Mouse (Mus musculus) naive thymus-derived CD4-positive, alpha-beta T cell, adult 5 months (primary cell): ENCODE measurements around the gene Olfr1290. TPM values are rescaled to one million over a fixed set of nuclear protein-coding genes. Genes with fewer than 3 reads are reported as not detected.

Source experiments
- polyA plus RNA-seq: library from polyadenylated mRNA; unstranded; fragments of 100-300 nt; shearing (Covaris generic); gene quantifications from one replicate; pipeline ENCODE4 v1.2.1, GENCODE M21; 2017

Gene Olfr1290
- not detected for polyA plus RNA-seq

DNA sequence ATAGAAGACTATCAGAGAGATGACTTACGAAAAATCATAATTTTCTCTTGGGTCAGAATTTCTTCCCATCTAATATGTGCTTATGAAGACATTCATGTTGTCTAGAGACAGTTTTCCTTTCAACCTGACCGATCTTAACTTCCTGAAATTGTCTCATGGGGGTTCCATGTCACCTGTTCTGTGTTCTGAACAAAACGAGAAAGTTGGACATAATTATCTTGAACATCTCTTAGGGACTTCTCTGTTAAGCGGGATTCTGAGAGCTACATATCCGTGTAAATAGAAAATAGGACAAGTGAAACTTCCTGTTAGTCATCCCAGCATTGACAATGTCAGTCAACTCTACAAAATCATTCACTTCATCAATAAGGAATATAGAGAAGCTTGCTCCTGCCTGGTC is at the start of gene Olfr1290:
Gene Olfr1290, minus strand, starts transcription at position 101 of the 400 bp plus-strand sequence.

DNA sequence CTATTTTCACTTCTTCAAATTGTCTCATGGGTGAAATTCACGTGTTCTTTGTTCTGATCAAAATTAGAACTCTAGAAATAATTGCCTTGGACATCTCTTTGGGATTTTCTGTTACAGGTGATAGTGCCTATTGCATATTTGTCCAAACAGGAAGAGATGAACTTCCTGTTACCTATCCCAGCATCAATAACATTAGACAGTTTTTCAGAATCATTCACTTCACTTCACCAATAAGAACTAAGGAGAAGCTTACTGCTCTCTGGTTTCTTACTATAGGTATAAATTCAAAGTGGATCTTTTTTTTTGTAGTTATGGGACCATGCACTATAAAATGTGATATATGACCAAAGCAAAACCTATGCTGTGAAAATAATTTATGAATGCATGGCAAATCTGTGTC is 46.6 kb upstream of the Olfr1290 start, which contains the start of gene Olfr1294:
Gene Olfr1294, minus strand, starts transcription at position 101 of the 400 bp plus-strand sequence.

DNA sequence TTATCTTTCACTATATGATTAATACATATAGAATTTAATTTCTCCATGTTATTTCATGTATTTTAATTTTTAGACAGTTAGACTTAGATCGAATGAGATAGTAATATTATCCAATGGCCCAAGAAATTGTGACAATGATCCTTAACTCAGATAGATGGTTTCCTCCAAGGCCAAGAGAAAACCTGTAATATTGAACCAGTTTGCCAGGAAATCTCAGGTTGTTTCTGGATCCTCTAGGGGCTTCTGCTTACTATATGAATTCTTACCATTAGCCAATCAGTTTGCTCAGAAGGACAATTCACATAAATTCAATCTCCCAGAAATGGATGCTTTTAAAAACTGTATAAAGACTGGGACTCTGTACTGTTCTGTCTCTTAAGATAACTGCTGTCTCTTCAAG is 31.3 kb upstream of the Olfr1290 start, which contains the start of gene Olfr1293-ps:
Gene Olfr1293-ps, plus strand, starts transcription at position 301 of the 400 bp plus-strand sequence.

DNA sequence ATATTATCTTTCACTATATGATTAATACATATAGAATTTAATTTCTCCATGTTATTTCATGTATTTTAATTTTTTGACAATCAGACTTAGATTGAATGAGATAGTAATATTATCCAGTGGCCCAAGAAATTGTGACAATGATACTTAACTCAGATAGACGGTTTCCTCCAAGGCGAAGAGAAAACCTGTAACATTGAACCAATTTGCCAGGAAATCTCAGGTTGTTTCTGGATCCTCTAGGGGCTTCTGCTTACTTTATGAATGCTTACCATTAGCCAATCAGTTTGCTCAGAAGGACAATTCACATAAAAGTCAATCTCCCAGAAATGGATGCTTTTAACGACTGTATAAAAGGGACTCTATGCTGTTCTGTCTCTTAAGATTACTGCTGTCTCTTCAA is 3.3 kb upstream of the Olfr1290 start, which contains the start of gene Olfr1291-ps1:
Gene Olfr1291-ps1, plus strand, starts transcription at position 301 of the 400 bp plus-strand sequence.

DNA sequence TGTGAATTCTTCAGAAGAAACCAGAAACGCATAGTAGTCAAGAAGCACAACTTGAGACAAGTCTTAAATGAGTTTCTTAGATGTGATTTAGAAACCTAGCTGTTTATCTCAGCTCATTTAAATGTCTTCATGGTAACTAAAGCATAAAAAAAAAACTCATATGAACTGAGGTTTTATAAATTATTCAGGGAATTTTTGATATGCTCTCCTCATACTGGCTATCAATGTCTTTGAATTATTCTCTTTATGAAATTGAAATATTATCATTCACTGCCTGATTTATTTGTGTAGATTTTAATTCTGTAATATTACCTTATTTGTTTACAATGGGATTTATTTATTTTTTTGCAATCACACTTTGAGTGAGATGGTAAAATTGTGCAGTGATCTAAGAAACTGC is 13.1 kb downstream of the Olfr1290 start, which contains the start of gene Olfr1289:
Gene Olfr1289, plus strand, starts transcription at position 301 of the 400 bp plus-strand sequence.

DNA sequence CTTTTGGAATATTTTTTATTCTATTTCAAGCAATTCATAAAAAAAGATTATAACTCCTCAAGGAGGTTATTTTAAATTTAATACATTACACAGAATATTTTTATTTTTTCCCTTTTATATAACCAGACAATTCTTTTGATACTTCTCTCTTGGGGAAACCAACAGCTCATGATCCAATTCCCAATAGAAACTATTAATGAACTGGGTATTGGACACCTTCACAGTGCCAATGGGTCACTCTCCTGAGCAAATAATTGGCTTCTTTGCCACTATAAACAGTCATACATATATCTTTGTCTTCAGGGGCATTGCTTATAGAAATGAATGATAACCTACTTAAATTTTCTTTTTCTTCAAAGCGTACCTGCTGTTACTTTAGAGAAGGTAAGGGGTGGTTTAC is 19.8 kb downstream of the Olfr1290 start, which contains the start of gene Olfr1288:
Gene Olfr1288, plus strand, starts transcription at position 301 of the 400 bp plus-strand sequence.

DNA sequence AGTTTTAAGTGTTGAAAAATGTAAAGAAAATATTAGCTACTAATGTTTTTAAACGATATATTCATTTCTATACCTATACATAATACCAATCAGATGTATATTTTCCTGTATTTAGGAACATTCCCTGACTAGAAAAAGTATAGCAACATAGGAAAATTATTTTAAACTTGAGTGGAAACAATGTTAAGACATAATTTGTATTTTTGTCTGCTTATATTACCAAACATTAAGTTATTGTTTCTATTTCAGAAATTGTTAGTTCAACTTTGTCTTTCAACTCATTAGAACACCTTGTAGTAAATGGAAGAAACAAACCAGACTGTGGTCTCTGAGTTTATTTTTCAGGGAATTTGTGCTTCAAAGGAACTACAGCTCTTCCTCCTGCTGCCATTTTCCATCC is 44.8 kb downstream of the Olfr1290 start, which contains the start of gene Olfr1287:
Gene Olfr1287, plus strand, starts transcription at position 301 of the 400 bp plus-strand sequence.

Other genes with a start within 250 kb of the Olfr1290 start
- not detected for gene Olfr1276, start 239.3 kb downstream of the Olfr1290 start, polyA plus RNA-seq
- 0.07 TPM for gene Olfr1277, start 219.7 kb downstream of the Olfr1290 start, polyA plus RNA-seq
- not detected for gene Olfr1278, start 203.7 kb downstream of the Olfr1290 start, polyA plus RNA-seq
- gene Olfr1279, start 193.2 kb downstream of the Olfr1290 start, polyA plus RNA-seq, result not detected
- not detected for gene Olfr1280, start 179.8 kb downstream of the Olfr1290 start, polyA plus RNA-seq
- gene Olfr1281, start 167.3 kb downstream of the Olfr1290 start, polyA plus RNA-seq, result not detected
- gene Olfr1282, start 157.8 kb downstream of the Olfr1290 start, polyA plus RNA-seq, result not detected
- gene Olfr1283, start 127.0 kb downstream of the Olfr1290 start, polyA plus RNA-seq, result not detected
- gene Olfr1284, start 118.3 kb downstream of the Olfr1290 start, polyA plus RNA-seq, result not detected
- not detected for gene Olfr1286, start 70.7 kb downstream of the Olfr1290 start, polyA plus RNA-seq
- gene Olfr1287, start 44.7 kb downstream of the Olfr1290 start, polyA plus RNA-seq, result not detected
- not detected for gene Olfr1288, start 19.7 kb downstream of the Olfr1290 start, polyA plus RNA-seq
- gene Olfr1289, start 13.0 kb downstream of the Olfr1290 start, polyA plus RNA-seq, result not detected
- gene Olfr1291-ps1, start 3.4 kb upstream of the Olfr1290 start, polyA plus RNA-seq, result 0.10 TPM
- gene Olfr1293-ps, start 31.4 kb upstream of the Olfr1290 start, polyA plus RNA-seq, result not detected
- not detected for gene Olfr1294, start 46.5 kb upstream of the Olfr1290 start, polyA plus RNA-seq
- not detected for gene Olfr1295, start 75.9 kb upstream of the Olfr1290 start, polyA plus RNA-seq
- gene Olfr1297, start 132.7 kb upstream of the Olfr1290 start, polyA plus RNA-seq, result not detected
- gene Olfr1298, start 155.4 kb upstream of the Olfr1290 start, polyA plus RNA-seq, result not detected
- not detected for gene Olfr1299, start 167.6 kb upstream of the Olfr1290 start, polyA plus RNA-seq